Mouse (Mus musculus) urinary bladder, postnatal 10 days (tissue): ENCODE results near the gene Oxct2b.
"Not testable (repeated sequence)": the region's sequence is repeated elsewhere in the genome, so short reads cannot be mapped to it uniquely, and the experiment has no call there.

Experiments used
- DNase-seq: peaks from one replicate; pipeline ENCODE4 v3.0.0; 2022; ENCODE audit warnings: low spot score

The Oxct2b gene

GRCm38 (mm10) chr4:123114651-123115050 lies 1.4 kb upstream of the Oxct2b start:
- DNase-seq, result not testable (repeated sequence)

- not testable (repeated sequence) for DNase-seq
Measured at GRCm38 (mm10) chr4:123116640-123117039, 574 bp downstream of the Oxct2b start.

GRCm38 (mm10) chr4:123121286-123121685 lies 5.2 kb downstream of the Oxct2b start:
- DNase-seq, result no peak

GRCm38 (mm10) chr4:123126626-123127025 lies 10.6 kb downstream of the Oxct2b start:
- DNase-seq, result no peak

- DNase-seq, result no peak
Measured at GRCm38 (mm10) chr4:123127051-123127450, 11.0 kb downstream of the Oxct2b start.

- no peak for DNase-seq
Measured at GRCm38 (mm10) chr4:123137551-123137950, 21.5 kb downstream of the Oxct2b start.

- peak; percentile 19 for DNase-seq
Measured at GRCm38 (mm10) chr4:123139513-123140154, 23.6 kb downstream of the Oxct2b start, which contains the start of gene Ppie. TSS of gene Ppie (minus strand) at chr4:123139951.

- DNase-seq, result no peak
Measured at GRCm38 (mm10) chr4:123147446-123148150, 31.5 kb downstream of the Oxct2b start.

- no peak for DNase-seq
Measured at GRCm38 (mm10) chr4:123152003-123152402, 35.9 kb downstream of the Oxct2b start.

GRCm38 (mm10) chr4:123152976-123153375 lies 36.9 kb downstream of the Oxct2b start:
- no peak for DNase-seq

GRCm38 (mm10) chr4:123155004-123155403 lies 38.9 kb downstream of the Oxct2b start:
- no peak for DNase-seq

- no peak for DNase-seq
Measured at GRCm38 (mm10) chr4:123155427-123155826, 39.4 kb downstream of the Oxct2b start.

- no peak for DNase-seq
Measured at GRCm38 (mm10) chr4:123155840-123156239, 39.8 kb downstream of the Oxct2b start.

GRCm38 (mm10) chr4:123160571-123160970 lies 44.5 kb downstream of the Oxct2b start:
- DNase-seq, result no peak

GRCm38 (mm10) chr4:123161251-123161650 lies 45.2 kb downstream of the Oxct2b start:
- not testable (repeated sequence) for DNase-seq

GRCm38 (mm10) chr4:123162305-123162917 lies 46.3 kb downstream of the Oxct2b start:
- no peak for DNase-seq

- DNase-seq, result no peak
Measured at GRCm38 (mm10) chr4:123164157-123164556, 48.1 kb downstream of the Oxct2b start.
